Mouse (Mus musculus): Measurements from ENCODE around the gene Aldh3b2. TPM values are rescaled to one million over a fixed set of nuclear protein-coding genes. Genes with fewer than 3 reads are reported as not detected.
A peak's percentile ranks its signal among the peaks of the same experiment; 100 is the strongest.

Aldh3b2 gene
- total RNA-seq, 1 experiment: 0.62 TPM

GRCm38 (mm10) chr19:3928779-3929178, 43.3 kb upstream of the Aldh3b2 start:
- H3K9ac ChIP-seq (ENCODE audit: insufficient read depth, low read depth, low read length, poor library complexity, severe bottlenecking): no peak overlapping the region
- H3K9me3 ChIP-seq (ENCODE audit: control insufficient read depth, insufficient read depth, low read depth, low read length): no peaks in the 10 kb centered on the region
- TF ChIP-seq MAFK (IDR thresholded peaks at IDR 0.05; ENCODE audit: insufficient read depth, low read depth, low read length): no peak
- no peak for TF ChIP-seq HCFC1 (IDR thresholded peaks at IDR 0.05; ENCODE audit: borderline replicate concordance, insufficient read depth, low read length)
- no peak for TF ChIP-seq ZNF384 (IDR thresholded peaks at IDR 0.05; ENCODE audit: low read depth, low read length)
- no peak for TF ChIP-seq CHD2 (IDR thresholded peaks at IDR 0.05; ENCODE audit: low read depth, low read length)
- TF ChIP-seq ZC3H11A (IDR thresholded peaks at IDR 0.05; ENCODE audit: borderline replicate concordance, low read depth, low read length): no peak
- in situ Hi-C loops (cut with MboI; ENCODE audit: low sequenced_read_pairs in 2 of 2, unreplicated experiment in 2 of 2): no loop called here
- no peak for DNase-seq (ENCODE audit: low read depth, low spot score)
- H3K4me1 ChIP-seq (ENCODE audit: control insufficient read depth in 2 of 2, insufficient read depth in 2 of 2, low read length in 2 of 2, poor library complexity in 1 of 2): peaks cover 2 to 13% of the 10 kb centered on the region in 2 experiments; a peak in 2 of 4 replicates
- no peak overlapping the region for H3K4me3 ChIP-seq (ENCODE audit: insufficient read depth in 1 of 2, low read depth in 1 of 2, low read length in 2 of 2, poor library complexity in 1 of 2, severe bottlenecking in 1 of 2)
- no peak overlapping the region for H3K27ac ChIP-seq (ENCODE audit: insufficient read depth, low read depth, low read length, poor library complexity, severe bottlenecking)
- H3K36me3 ChIP-seq (ENCODE audit: control insufficient read depth, insufficient read depth, low read length, poor library complexity, severe bottlenecking): no peaks in the 10 kb centered on the region

GRCm38 (mm10) chr19:3929211-3929941, 42.8 kb upstream of the Aldh3b2 start, which contains the start of gene Aldh3b1:
TSS of gene Aldh3b1 (minus strand) at chr19:3929808.
- DNase-seq (ENCODE audit: low read depth, low spot score): no peak
- no peaks in the 10 kb centered on the region for H3K9me3 ChIP-seq (ENCODE audit: control insufficient read depth, insufficient read depth, low read depth, low read length)
- no peaks in the 10 kb centered on the region for H3K36me3 ChIP-seq (ENCODE audit: control insufficient read depth, insufficient read depth, low read length, poor library complexity, severe bottlenecking)
- peak within 1 kb of the TSS; percentile 28 to 56 for H3K4me3 ChIP-seq (ENCODE audit: insufficient read depth in 1 of 2, low read depth in 1 of 2, low read length in 2 of 2, poor library complexity in 1 of 2, severe bottlenecking in 1 of 2)
- TF ChIP-seq MAFK (IDR thresholded peaks at IDR 0.05; ENCODE audit: insufficient read depth, low read depth, low read length) (no peak), HCFC1 (IDR thresholded peaks at IDR 0.05; ENCODE audit: borderline replicate concordance, insufficient read depth, low read length) (no peak), CHD2 (IDR thresholded peaks at IDR 0.05; ENCODE audit: low read depth, low read length) (no peak), ZC3H11A (IDR thresholded peaks at IDR 0.05; ENCODE audit: borderline replicate concordance, low read depth, low read length) (no peak), ZNF384 (IDR thresholded peaks at IDR 0.05; ENCODE audit: low read depth, low read length) (no peak)
- H3K4me1 ChIP-seq (ENCODE audit: control insufficient read depth in 2 of 2, insufficient read depth in 2 of 2, low read length in 2 of 2, poor library complexity in 1 of 2): peaks cover 2 to 13% of the 10 kb centered on the region in 2 experiments; a peak in 2 of 4 replicates
- H3K9ac ChIP-seq (ENCODE audit: insufficient read depth, low read depth, low read length, poor library complexity, severe bottlenecking): peak within 1 kb of the TSS; percentile 56
- no peak within 1 kb of the TSS for H3K27ac ChIP-seq (ENCODE audit: insufficient read depth, low read depth, low read length, poor library complexity, severe bottlenecking)
- in situ Hi-C loops (cut with MboI; ENCODE audit: low sequenced_read_pairs in 2 of 2, unreplicated experiment in 2 of 2): no loop called here

- Histone ChIP-seq H3K4me1 (ENCODE audit: control insufficient read depth in 2 of 2, insufficient read depth in 2 of 2, low read length in 2 of 2, poor library complexity in 1 of 2) (peaks cover 2 to 13% of the 10 kb centered on the region in 2 experiments; a peak in 2 of 4 replicates), H3K4me3 (ENCODE audit: insufficient read depth in 1 of 2, low read depth in 1 of 2, low read length in 2 of 2, poor library complexity in 1 of 2, severe bottlenecking in 1 of 2) (peak overlapping the region; percentile 28 to 56), H3K9ac (ENCODE audit: insufficient read depth, low read depth, low read length, poor library complexity, severe bottlenecking) (peak overlapping the region; percentile 56), H3K36me3 (ENCODE audit: control insufficient read depth, insufficient read depth, low read length, poor library complexity, severe bottlenecking) (no peaks in the 10 kb centered on the region), H3K27ac (ENCODE audit: insufficient read depth, low read depth, low read length, poor library complexity, severe bottlenecking) (no peak overlapping the region), H3K9me3 (ENCODE audit: control insufficient read depth, insufficient read depth, low read depth, low read length) (no peaks in the 10 kb centered on the region)
- DNase-seq (ENCODE audit: low read depth, low spot score): no peak
- no peak for TF ChIP-seq HCFC1 (IDR thresholded peaks at IDR 0.05; ENCODE audit: borderline replicate concordance, insufficient read depth, low read length)
- no peak for TF ChIP-seq MAFK (IDR thresholded peaks at IDR 0.05; ENCODE audit: insufficient read depth, low read depth, low read length)
- no peak for TF ChIP-seq ZC3H11A (IDR thresholded peaks at IDR 0.05; ENCODE audit: borderline replicate concordance, low read depth, low read length)
- TF ChIP-seq ZNF384 (IDR thresholded peaks at IDR 0.05; ENCODE audit: low read depth, low read length): no peak
- no peak for TF ChIP-seq CHD2 (IDR thresholded peaks at IDR 0.05; ENCODE audit: low read depth, low read length)
- in situ Hi-C loops (cut with MboI; ENCODE audit: low sequenced_read_pairs in 2 of 2, unreplicated experiment in 2 of 2): no loop called here
Observed at GRCm38 (mm10) chr19:3930262-3931057, 41.7 kb upstream of the Aldh3b2 start.

- Histone ChIP-seq H3K36me3 (ENCODE audit: control insufficient read depth, insufficient read depth, low read length, poor library complexity, severe bottlenecking) (no peaks in the 10 kb centered on the region), H3K4me1 (ENCODE audit: control insufficient read depth in 2 of 2, insufficient read depth in 2 of 2, low read length in 2 of 2, poor library complexity in 1 of 2) (peaks cover 2 to 17% of the 10 kb centered on the region in 2 experiments; a peak in 2 of 4 replicates), H3K9ac (ENCODE audit: insufficient read depth, low read depth, low read length, poor library complexity, severe bottlenecking) (no peak overlapping the region), H3K4me3 (ENCODE audit: insufficient read depth in 1 of 2, low read depth in 1 of 2, low read length in 2 of 2, poor library complexity in 1 of 2, severe bottlenecking in 1 of 2) (no peak overlapping the region), H3K27ac (ENCODE audit: insufficient read depth, low read depth, low read length, poor library complexity, severe bottlenecking) (no peak overlapping the region), H3K9me3 (ENCODE audit: control insufficient read depth, insufficient read depth, low read depth, low read length) (no peaks in the 10 kb centered on the region)
- TF ChIP-seq HCFC1 (IDR thresholded peaks at IDR 0.05; ENCODE audit: borderline replicate concordance, insufficient read depth, low read length) (no peak), CHD2 (IDR thresholded peaks at IDR 0.05; ENCODE audit: low read depth, low read length) (no peak), MAFK (IDR thresholded peaks at IDR 0.05; ENCODE audit: insufficient read depth, low read depth, low read length) (no peak), ZC3H11A (IDR thresholded peaks at IDR 0.05; ENCODE audit: borderline replicate concordance, low read depth, low read length) (no peak), ZNF384 (IDR thresholded peaks at IDR 0.05; ENCODE audit: low read depth, low read length) (no peak)
- no peak for DNase-seq (ENCODE audit: low read depth, low spot score)
- in situ Hi-C loops (cut with MboI; ENCODE audit: low sequenced_read_pairs in 2 of 2, unreplicated experiment in 2 of 2): no loop called here
Observed at GRCm38 (mm10) chr19:3931716-3932115, 40.4 kb upstream of the Aldh3b2 start.
